Mouse (Mus musculus) bone marrow, adult 2 months (tissue): ENCODE results near the gene A930002H24Rik.

Experiments
- CTCF ChIP-seq: fragments of 200-500 bp; IDR thresholded peaks from 2 replicates; pipeline ENCODE4 v1.5.1; 2011; ENCODE audit warnings: low read length, control low read depth; ENCODE audit not compliant: control insufficient read depth, insufficient read depth
- POLR2A ChIP-seq: fragments of 200-500 bp; IDR thresholded peaks from 2 replicates; pipeline ENCODE4 v1.6.1; 2011; ENCODE audit warnings: low read depth, mild to moderate bottlenecking, control low read depth, low read length, borderline replicate concordance; ENCODE audit not compliant: control insufficient read depth

GRCm38 (mm10) chr17:63857023-63857544, 6.5 kb downstream of the A930002H24Rik start:
- TF ChIP-seq POLR2A: no peak
- TF ChIP-seq CTCF: no peak
